Mouse (Mus musculus) forebrain, embryonic 13.5 days (tissue): ENCODE data around the gene H2bfm. TPM values are rescaled to one million over a fixed set of nuclear protein-coding genes. Genes with fewer than 3 reads are reported as not detected.
"Not testable (repeated sequence)": the region's sequence is repeated elsewhere in the genome, so short reads cannot be mapped to it uniquely, and the experiment has no call there.

Experiments used
- ATAC-seq: fragments of 200-750 bp; cut with Nextera tagmentation; 2 replicates; pipeline ENCODE4 v1.8.0; 2017
- H3K27ac ChIP-seq: fragments of 300-500 bp; sonication (generic); 2 replicates; pipeline ENCODE4 v1.5.1; 2015; ENCODE audit warnings: inconsistent platforms, mild to moderate bottlenecking, moderate library complexity
- H3K27me3 ChIP-seq: fragments of 300-500 bp; sonication (generic); 2 replicates; pipeline ENCODE4 v1.6.1; 2015; ENCODE audit warnings: mild to moderate bottlenecking, inconsistent platforms
- H3K36me3 ChIP-seq: fragments of 300-500 bp; sonication (generic); 2 replicates; pipeline ENCODE4 v1.6.1; 2015; ENCODE audit warnings: mild to moderate bottlenecking, inconsistent platforms; ENCODE audit not compliant: poor library complexity, severe bottlenecking
- H3K4me1 ChIP-seq: fragments of 300-500 bp; sonication (generic); 2 replicates; pipeline ENCODE4 v1.6.1; 2015; ENCODE audit warnings: inconsistent platforms
- H3K4me2 ChIP-seq: fragments of 300-500 bp; sonication (generic); 2 replicates; pipeline ENCODE4 v1.6.1; 2015; ENCODE audit warnings: inconsistent platforms, mild to moderate bottlenecking, moderate library complexity
- H3K4me3 ChIP-seq: fragments of 300-500 bp; sonication (generic); 2 replicates; pipeline ENCODE4 v1.5.1; 2015; ENCODE audit warnings: mild to moderate bottlenecking, inconsistent platforms
- H3K9ac ChIP-seq: fragments of 300-500 bp; sonication (generic); 2 replicates; pipeline ENCODE4 v1.6.1; 2015; ENCODE audit warnings: mild to moderate bottlenecking, inconsistent platforms
- H3K9me3 ChIP-seq: fragments of 300-500 bp; sonication (generic); replicated peaks from 2 replicates; pipeline ENCODE4 v1.6.1; 2016; ENCODE audit warnings: inconsistent platforms
- WGBS: fragments of 180-500 bp; shearing (Covaris S2); methylation state at CpG from one replicate; pipeline ENCODE4 v1.1.7; 2015; 5-methylcytosine and 5-hydroxymethylcytosine counted together
- polyA plus RNA-seq: library from polyadenylated mRNA; unstranded; fragments of >200 nt; fragmentation: Nextera tagmentation; extraction: Ambion mirVana; gene quantifications from 2 replicates; pipeline ENCODE4 v1.2.1, GENCODE M21; 2015

H2bfm gene
- polyA plus RNA-seq = not detected in 2 replicates

GRCm38 (mm10) chrX:136927031-136927430, at the start of gene H2bfm:
Gene H2bfm (plus strand): TSS chrX:136927325.
- Histone ChIP-seq H3K9ac (no peak within 1 kb of the TSS), H3K4me3 (no peak within 1 kb of the TSS), H3K4me1 (no peaks in the 10 kb centered on the region), H3K27me3 (no peaks in the 10 kb centered on the region), H3K27ac (no peak within 1 kb of the TSS), H3K9me3 (no peaks in the 10 kb centered on the region; the same call in 1 of the 2 replicates), H3K4me2 (no peak within 1 kb of the TSS), H3K36me3 (no peaks in the 10 kb centered on the region)
- ATAC-seq = no peak
- 92% methylated on average over 14 of the region's 14 CpGs for WGBS

GRCm38 (mm10) chrX:136895757-136896156, 31.4 kb upstream of the H2bfm start:
- Histone ChIP-seq H3K27ac (no peak overlapping the region), H3K4me1 (no peaks in the 10 kb centered on the region), H3K27me3 (no peaks in the 10 kb centered on the region), H3K4me3 (no peak overlapping the region), H3K36me3 (no peaks in the 10 kb centered on the region), H3K4me2 (no peak overlapping the region), H3K9me3 (no peaks in the 10 kb centered on the region), H3K9ac (no peak overlapping the region)
- WGBS = 65% methylated on average over 2 of the region's 2 CpGs
- 0 out of 2 replicates have a peak, but pooled peaks have one; percentile 53 for ATAC-seq

GRCm38 (mm10) chrX:136904369-136904768, 22.8 kb upstream of the H2bfm start:
- no peaks in the 10 kb centered on the region for H3K4me1 ChIP-seq
- H3K9me3 ChIP-seq = no peaks in the 10 kb centered on the region
- H3K27me3 ChIP-seq = no peaks in the 10 kb centered on the region
- 58% methylated on average over 4 of the region's 4 CpGs for WGBS
- H3K27ac ChIP-seq = no peak overlapping the region
- no peak overlapping the region for H3K4me2 ChIP-seq
- no peak for ATAC-seq
- no peak overlapping the region for H3K9ac ChIP-seq
- no peaks in the 10 kb centered on the region for H3K36me3 ChIP-seq
- H3K4me3 ChIP-seq = no peak overlapping the region

- H3K4me3 ChIP-seq = no peak overlapping the region
- H3K27me3 ChIP-seq = no peaks in the 10 kb centered on the region
- ATAC-seq = no peak
- no peaks in the 10 kb centered on the region for H3K4me1 ChIP-seq
- no peaks in the 10 kb centered on the region for H3K36me3 ChIP-seq
- H3K9ac ChIP-seq = no peak overlapping the region
- no peaks in the 10 kb centered on the region; the same call in 1 of the 2 replicates for H3K9me3 ChIP-seq
- H3K27ac ChIP-seq = no peak overlapping the region
- no peak overlapping the region for H3K4me2 ChIP-seq
These were observed 1.3 kb upstream of the H2bfm start for GRCm38 (mm10) chrX:136925863-136926262.

- ATAC-seq = no peak
- Histone ChIP-seq H3K36me3 (no peaks in the 10 kb centered on the region), H3K27me3 (no peaks in the 10 kb centered on the region; the same call in 1 of the 2 replicates), H3K4me3 (no peak overlapping the region), H3K9ac (no peak overlapping the region), H3K4me1 (no peaks in the 10 kb centered on the region), H3K27ac (no peak overlapping the region), H3K9me3 (no peaks in the 10 kb centered on the region), H3K4me2 (no peak overlapping the region)
- 69% methylated on average over 3 of the region's 3 CpGs for WGBS
These were observed 10.9 kb downstream of the H2bfm start for GRCm38 (mm10) chrX:136937985-136938384.

GRCm38 (mm10) chrX:136957583-136958279, 30.6 kb downstream of the H2bfm start:
- H3K27me3 ChIP-seq, H3K9me3 ChIP-seq, H3K27ac ChIP-seq, H3K4me1 ChIP-seq, H3K36me3 ChIP-seq: not testable (repeated sequence)
- WGBS = 22% methylated on average over 13 of the region's 13 CpGs
- ATAC-seq = peak; percentile 100
- Histone ChIP-seq H3K4me3 (peak overlapping the region; percentile 40), H3K9ac (0 out of 2 replicates have a peak overlapping the region, but pooled peaks have one; percentile 40), H3K4me2 (peak overlapping the region; percentile 52)

GRCm38 (mm10) chrX:136958300-136958699, 31.2 kb downstream of the H2bfm start:
- ATAC-seq = peak; percentile 26
- not testable (repeated sequence) for H3K4me1 ChIP-seq, H3K9me3 ChIP-seq, H3K27me3 ChIP-seq, H3K36me3 ChIP-seq, H3K9ac ChIP-seq, H3K27ac ChIP-seq
- WGBS = 52% methylated on average over 5 of the region's 5 CpGs
- Histone ChIP-seq H3K4me2 (peak overlapping the region; percentile 52), H3K4me3 (peak overlapping the region; percentile 40)

GRCm38 (mm10) chrX:136959688-136960087, 32.6 kb downstream of the H2bfm start:
- no peak for ATAC-seq
- Histone ChIP-seq H3K27ac (no peak overlapping the region), H3K9me3 (no peaks in the 10 kb centered on the region), H3K36me3 (no peaks in the 10 kb centered on the region), H3K9ac (no peak overlapping the region), H3K27me3 (no peaks in the 10 kb centered on the region), H3K4me1 (no peaks in the 10 kb centered on the region), H3K4me3 (no peak overlapping the region), H3K4me2 (no peak overlapping the region)
- 36% methylated on average over 2 of the region's 2 CpGs for WGBS

GRCm38 (mm10) chrX:136975397-136975796, 48.3 kb downstream of the H2bfm start, which contains the start of gene Tmsb15b2:
Gene Tmsb15b2 (minus strand): TSS chrX:136975497.
- not testable (repeated sequence) for H3K9me3 ChIP-seq, H3K36me3 ChIP-seq, ATAC-seq, H3K4me1 ChIP-seq, H3K27ac ChIP-seq, H3K27me3 ChIP-seq
- 88% methylated on average over 6 of the region's 6 CpGs for WGBS
- peak within 1 kb of the TSS; percentile 60 for H3K4me2 ChIP-seq
- H3K4me3 ChIP-seq = peak within 1 kb of the TSS; percentile 46
- H3K9ac ChIP-seq = peak within 1 kb of the TSS; percentile 58

- no peaks in the 10 kb centered on the region for H3K9me3 ChIP-seq
- H3K36me3 ChIP-seq = no peaks in the 10 kb centered on the region
- peak within 1 kb of the TSS; percentile 46 for H3K4me3 ChIP-seq
- H3K27ac ChIP-seq = no peak within 1 kb of the TSS
- H3K9ac ChIP-seq = peak within 1 kb of the TSS; percentile 58
- peak within 1 kb of the TSS; percentile 60 for H3K4me2 ChIP-seq
- no peaks in the 10 kb centered on the region for H3K27me3 ChIP-seq
- peak; percentile 100 for ATAC-seq
- WGBS = 35% methylated on average over 15 of the region's 15 CpGs
- H3K4me1 ChIP-seq = no peaks in the 10 kb centered on the region
These were observed 49.4 kb downstream of the H2bfm start, which contains the start of the genes Tmsb15l and Tmsb15b1 for GRCm38 (mm10) chrX:136976424-136977084. Gene Tmsb15l (minus strand): TSS chrX:136976869. Gene Tmsb15b1 (minus strand): TSS chrX:136976874.
